Mouse (Mus musculus): ENCODE data around the gene Gm10065.

DNA sequence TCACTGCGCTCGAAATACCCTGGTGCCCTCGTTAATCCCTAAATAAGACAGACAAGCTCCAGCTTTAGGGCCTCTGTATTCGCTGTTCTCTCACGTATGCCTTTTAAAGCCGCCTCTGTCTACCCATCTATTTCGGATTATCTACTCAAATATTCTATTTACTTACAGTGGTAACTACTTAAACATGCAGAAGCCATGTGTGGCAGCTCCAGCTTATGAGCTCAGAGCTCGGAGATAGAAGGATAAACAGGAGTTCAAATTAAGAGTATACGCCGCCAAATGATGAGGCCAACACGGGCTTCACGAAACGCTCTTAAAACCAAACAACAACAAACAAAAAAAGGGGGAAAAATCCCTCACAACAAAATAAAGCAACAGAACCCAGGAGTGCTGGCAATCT lies 26.2 kb downstream of the Gm10065 start:
- TF ChIP-seq GATA1 (IDR thresholded peaks at IDR 0.05; ENCODE audit: low read length) = no peak
- no peak for TF ChIP-seq TAL1 (IDR thresholded peaks at IDR 0.05; ENCODE audit: low read length)
